Mouse (Mus musculus) testis, adult 2 months (tissue): Measurements from ENCODE around the gene 6330409D20Rik. TPM values are rescaled to one million over a fixed set of nuclear protein-coding genes. Genes with fewer than 3 reads are reported as not detected.

Experiments
- H3K27ac ChIP-seq: fragments of 200-500 bp; 2 replicates; pipeline ENCODE4 v1.5.1; 2012; ENCODE audit warnings: low read depth, low read length; ENCODE audit not compliant: control insufficient read depth, insufficient read depth
- H3K27me3 ChIP-seq: fragments of 200-500 bp; 2 replicates; pipeline ENCODE4 v1.6.1; 2012; ENCODE audit warnings: mild to moderate bottlenecking, low read length, moderate library complexity; ENCODE audit not compliant: control insufficient read depth, insufficient read depth
- H3K36me3 ChIP-seq: fragments of 200-500 bp; 2 replicates; pipeline ENCODE4 v1.6.1; 2012; ENCODE audit warnings: mild to moderate bottlenecking, low read length; ENCODE audit not compliant: control insufficient read depth, insufficient read depth
- H3K4me1 ChIP-seq: fragments of 200-500 bp; 2 replicates; pipeline ENCODE4 v1.6.1; 2012; ENCODE audit warnings: low read length; ENCODE audit not compliant: control insufficient read depth, insufficient read depth
- H3K4me3 ChIP-seq: fragments of 200-500 bp; 2 replicates; pipeline ENCODE4 v1.5.1; 2012; ENCODE audit warnings: low read depth, mild to moderate bottlenecking, low read length, moderate library complexity, mixed read lengths; ENCODE audit not compliant: control insufficient read depth
- CTCF ChIP-seq: fragments of 200-500 bp; IDR thresholded peaks from 2 replicates; pipeline ENCODE4 v1.5.1; 2012; ENCODE audit warnings: low read depth, mild to moderate bottlenecking, inconsistent platforms, low read length, moderate library complexity; ENCODE audit not compliant: control insufficient read depth, insufficient read depth, insufficient replicate concordance
- POLR2A ChIP-seq: fragments of 200-500 bp; IDR thresholded peaks from 2 replicates; pipeline ENCODE4 v1.6.1; 2012; ENCODE audit warnings: low read depth, mild to moderate bottlenecking, inconsistent platforms, low read length, moderate library complexity; ENCODE audit not compliant: control insufficient read depth
- polyA plus RNA-seq: library from polyadenylated mRNA; depleted of rRNA; stranded (reverse); fragments of >200 nt; gene quantifications from 2 replicates; pipeline ENCODE4 v1.2.3, GENCODE M21; 2012

Gene 6330409D20Rik
- polyA plus RNA-seq, 1 experiment = 0.16 TPM

- Histone ChIP-seq H3K36me3 (no peaks in the 10 kb centered on the region), H3K27me3 (no peaks in the 10 kb centered on the region), H3K27ac (no peak overlapping the region; the same call in 1 of the 2 replicates), H3K4me1 (peaks cover 9% of the 10 kb centered on the region), H3K4me3 (peak overlapping the region; percentile 95)
- no peak for TF ChIP-seq CTCF
- no peak for TF ChIP-seq POLR2A
Observed at GRCm38 (mm10) chr2:32776192-32776591, 35.4 kb upstream of the 6330409D20Rik start.

DNA sequence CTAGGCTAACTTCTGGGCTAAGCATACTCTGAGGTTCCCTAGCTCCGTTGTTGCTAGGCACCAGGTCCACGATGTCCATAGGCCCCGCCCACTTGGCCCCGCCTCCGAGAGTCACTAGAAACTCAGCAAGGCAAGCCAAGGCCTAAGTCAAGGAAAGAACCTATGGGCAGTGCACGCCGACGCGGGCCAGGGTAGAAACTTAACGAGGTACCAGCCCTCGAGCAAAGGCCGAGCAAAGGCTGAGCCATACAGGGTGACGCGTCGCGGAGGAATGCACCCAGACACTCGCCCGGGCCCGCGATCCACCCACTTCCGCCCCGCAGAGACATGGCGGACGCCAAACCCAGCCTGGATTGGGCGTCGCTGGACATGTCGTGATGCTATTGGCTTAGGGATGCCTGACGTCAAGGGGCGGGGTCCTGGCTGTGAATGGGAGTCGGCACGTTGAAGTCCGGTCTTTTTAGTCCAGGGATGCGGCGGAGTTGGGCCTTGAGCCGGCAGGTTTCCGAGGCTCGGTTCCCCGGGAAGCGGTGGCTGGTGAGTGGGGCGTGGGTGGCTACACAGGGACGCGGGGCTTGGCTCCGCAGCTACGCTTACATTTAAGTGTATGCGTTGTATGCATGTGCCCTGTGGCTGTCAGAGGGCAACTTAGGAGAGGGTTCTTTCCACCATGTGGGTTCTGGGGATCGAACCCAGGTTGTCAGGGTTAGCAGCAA lies 34.7 kb upstream of the 6330409D20Rik start, which contains the start of the genes Ttc16 and Ptrh1:
TSS of gene Ttc16 (minus strand) at position 275 of the 716 bp plus-strand sequence.
TSS of gene Ptrh1 (plus strand) at position 428 of the 716 bp plus-strand sequence.
- TF ChIP-seq CTCF (no peak), POLR2A (peak; percentile 80)
- H3K27me3 ChIP-seq = no peaks in the 10 kb centered on the region
- no peaks in the 10 kb centered on the region for H3K36me3 ChIP-seq
- H3K4me1 ChIP-seq = peaks cover 7% of the 10 kb centered on the region
- H3K27ac ChIP-seq = peak within 1 kb of the TSS; percentile 87
- H3K4me3 ChIP-seq = peak within 1 kb of the TSS; percentile 95

GRCm38 (mm10) chr2:32772626-32773279 lies 31.9 kb upstream of the 6330409D20Rik start:
- Histone ChIP-seq H3K4me1 (peaks cover 14% of the 10 kb centered on the region), H3K4me3 (no peak overlapping the region), H3K27me3 (no peaks in the 10 kb centered on the region), H3K27ac (no peak overlapping the region), H3K36me3 (no peaks in the 10 kb centered on the region)
- TF ChIP-seq POLR2A (no peak), CTCF (no peak)

DNA sequence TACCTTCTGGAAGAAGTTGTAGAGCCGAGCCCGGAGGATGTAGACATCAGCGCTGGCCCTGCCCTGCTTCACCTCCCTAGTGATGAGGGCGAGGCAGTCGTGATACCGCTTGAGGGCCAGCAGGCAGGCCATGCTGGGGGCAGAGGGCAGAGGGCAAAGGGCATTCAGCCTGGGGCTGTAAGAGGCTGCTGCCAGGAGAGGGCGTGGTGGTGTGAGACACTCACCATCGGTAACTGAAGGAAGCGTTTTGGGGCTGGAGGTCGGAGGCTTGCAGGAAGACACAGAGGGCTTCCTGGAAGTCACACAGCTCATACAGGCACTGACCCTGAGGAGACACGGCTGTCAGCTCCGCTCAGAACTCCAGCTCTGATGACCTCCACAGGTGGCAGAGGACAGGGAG lies 31.1 kb upstream of the 6330409D20Rik start:
- TF ChIP-seq CTCF (no peak), POLR2A (no peak)
- Histone ChIP-seq H3K4me3 (no peak overlapping the region), H3K36me3 (no peaks in the 10 kb centered on the region), H3K4me1 (peaks cover 14% of the 10 kb centered on the region), H3K27me3 (no peaks in the 10 kb centered on the region), H3K27ac (no peak overlapping the region)

DNA sequence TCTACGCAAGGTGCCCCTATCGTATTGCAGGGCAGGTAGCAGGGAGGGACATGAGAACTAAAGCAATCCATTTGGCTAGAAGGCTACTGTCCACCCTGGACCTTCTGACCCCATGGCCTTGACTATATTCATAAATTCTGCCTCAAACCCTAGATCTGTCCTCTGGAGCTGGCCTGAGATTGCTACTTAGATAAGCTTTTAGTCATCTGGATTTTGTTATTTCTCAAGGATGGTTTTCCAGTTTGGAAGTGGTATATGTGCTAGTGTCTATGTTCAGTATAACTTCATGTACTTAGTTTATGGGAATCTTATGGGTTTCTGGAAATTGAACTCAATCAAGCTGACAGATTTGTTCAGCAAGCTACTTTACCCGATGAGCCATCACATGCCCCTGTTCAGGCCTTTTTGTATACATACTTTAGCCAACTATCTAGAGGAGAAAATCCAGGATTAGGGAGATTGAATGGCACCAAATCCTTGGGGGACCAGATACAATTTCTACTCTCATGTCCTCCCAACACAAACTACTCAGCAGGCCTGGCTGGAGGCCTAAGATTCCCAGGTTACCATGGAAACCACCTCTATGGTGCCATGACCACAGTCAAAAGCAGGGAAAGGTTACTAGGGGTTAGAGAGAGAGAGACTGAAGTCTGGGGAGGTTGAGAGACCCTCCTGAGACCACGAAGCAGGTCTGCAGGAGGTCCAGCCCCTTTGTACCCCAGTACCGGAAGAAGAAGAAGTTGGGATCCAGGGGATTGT lies 28.7 kb upstream of the 6330409D20Rik start:
- Histone ChIP-seq H3K36me3 (no peaks in the 10 kb centered on the region), H3K4me3 (no peak overlapping the region), H3K27me3 (no peaks in the 10 kb centered on the region), H3K27ac (no peak overlapping the region), H3K4me1 (peaks cover 7% of the 10 kb centered on the region)
- TF ChIP-seq CTCF = no peak
- no peak for TF ChIP-seq POLR2A

- TF ChIP-seq CTCF = no peak
- no peak for TF ChIP-seq POLR2A
- Histone ChIP-seq H3K27ac (no peak overlapping the region), H3K4me1 (peaks cover 7% of the 10 kb centered on the region), H3K27me3 (no peaks in the 10 kb centered on the region), H3K4me3 (no peak overlapping the region), H3K36me3 (no peaks in the 10 kb centered on the region)
Observed at GRCm38 (mm10) chr2:32768661-32769285, 28.0 kb upstream of the 6330409D20Rik start.

GRCm38 (mm10) chr2:32767241-32767640 lies 26.4 kb upstream of the 6330409D20Rik start:
- Histone ChIP-seq H3K36me3 (peaks cover 1% of the 10 kb centered on the region; the same call in 1 of the 2 replicates), H3K27me3 (no peaks in the 10 kb centered on the region), H3K4me3 (no peak overlapping the region), H3K27ac (no peak overlapping the region), H3K4me1 (peaks cover 7% of the 10 kb centered on the region)
- TF ChIP-seq CTCF = no peak
- no peak for TF ChIP-seq POLR2A
